Mouse (Mus musculus) liver, adult (tissue): ENCODE measurements around the gene Bbs10.
A peak's percentile ranks its signal among the peaks of the same experiment; 100 is the strongest.

Experiments
- GATA4 ChIP-seq: IDR thresholded peaks from 2 replicates; pipeline ENCODE4 v1.6.1; 2014; ENCODE audit warnings: mild to moderate bottlenecking, low read length; ENCODE audit not compliant: insufficient replicate concordance

Gene Bbs10

GRCm38 (mm10) chr10:111298140-111299098 is at the start of gene Bbs10:
Bbs10 (plus strand) TSS chr10:111298679.
- TF ChIP-seq GATA4: peak; percentile 46; the same call in 1 of the 2 replicates

DNA sequence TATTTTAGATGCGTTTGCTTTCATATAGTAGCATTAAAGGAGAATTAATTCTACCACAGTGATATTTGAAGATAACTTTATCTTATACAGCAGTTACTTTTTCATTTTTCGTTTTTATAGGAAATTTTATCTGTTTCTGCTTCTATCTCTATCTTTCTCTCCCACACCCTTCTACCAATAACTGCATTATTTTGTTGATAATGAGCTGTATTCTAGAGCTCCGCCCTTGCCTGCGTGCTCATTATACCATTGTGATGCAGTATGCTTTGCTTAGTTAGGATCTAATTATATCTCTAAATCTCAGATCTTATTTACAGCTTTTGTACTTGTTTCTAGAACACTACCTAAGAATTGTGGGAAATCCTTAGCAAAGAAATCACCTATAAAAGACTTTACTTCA is 48.3 kb upstream of the Bbs10 start:
- TF ChIP-seq GATA4: no peak

GRCm38 (mm10) chr10:111251666-111252065 is 46.8 kb upstream of the Bbs10 start:
- no peak for TF ChIP-seq GATA4

DNA sequence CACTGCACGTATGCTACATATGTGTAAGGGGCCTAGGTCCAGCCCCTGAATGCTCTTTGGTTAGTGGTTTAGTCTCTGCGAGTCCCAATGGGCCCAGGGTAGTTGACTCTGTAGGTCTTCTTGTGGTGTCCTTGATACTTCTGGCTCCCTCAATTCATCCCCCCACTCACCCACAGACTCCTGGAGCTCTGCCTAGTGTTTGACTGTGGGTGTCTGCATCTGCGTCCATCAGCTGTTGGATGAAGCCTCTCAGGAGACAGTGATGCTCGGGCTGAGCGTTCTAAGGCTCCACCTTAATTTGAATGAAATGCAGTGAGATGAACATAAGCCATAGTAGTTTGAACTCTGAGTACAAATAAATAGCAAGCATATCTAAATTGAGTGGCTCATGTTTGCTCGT is 43.3 kb upstream of the Bbs10 start:
- TF ChIP-seq GATA4: no peak

DNA sequence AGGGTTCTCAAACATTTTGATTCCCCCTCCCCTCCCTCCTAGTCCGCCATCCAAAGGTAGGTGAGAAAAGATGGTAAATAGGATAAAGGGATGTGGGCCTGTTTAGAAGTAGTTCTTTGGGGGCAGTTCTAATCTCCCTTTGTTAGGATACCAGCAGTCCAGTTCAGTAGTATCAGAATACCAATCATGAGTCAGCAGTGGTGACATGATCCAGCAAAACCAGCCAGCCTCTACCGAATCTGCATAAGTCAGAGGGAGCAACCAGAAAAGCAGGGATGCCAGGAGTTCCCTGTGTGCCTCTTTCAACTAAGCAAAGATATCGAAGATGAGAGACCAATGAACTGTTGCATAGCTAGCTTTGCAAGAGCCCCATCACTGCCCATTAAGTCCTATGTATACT is 42.3 kb upstream of the Bbs10 start:
- no peak for TF ChIP-seq GATA4

DNA sequence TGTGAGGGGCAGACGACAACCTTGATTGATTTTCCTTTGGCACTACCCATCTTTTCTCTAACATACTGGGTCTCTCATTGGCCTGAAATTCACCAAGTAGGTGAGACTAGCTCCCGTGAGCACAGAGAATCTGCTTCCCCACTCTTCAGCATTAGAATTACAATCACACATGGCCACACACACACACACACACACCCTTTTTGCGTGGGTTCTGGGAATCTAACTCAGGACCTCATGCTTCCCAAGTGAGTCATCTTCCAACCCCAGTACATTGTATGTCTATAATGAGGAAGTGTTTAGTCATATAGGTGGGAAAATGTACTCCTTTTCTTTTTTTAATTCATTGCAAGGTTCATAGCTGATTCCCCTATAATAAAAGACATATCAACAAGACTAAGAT is 41.1 kb upstream of the Bbs10 start:
- TF ChIP-seq GATA4: no peak

DNA sequence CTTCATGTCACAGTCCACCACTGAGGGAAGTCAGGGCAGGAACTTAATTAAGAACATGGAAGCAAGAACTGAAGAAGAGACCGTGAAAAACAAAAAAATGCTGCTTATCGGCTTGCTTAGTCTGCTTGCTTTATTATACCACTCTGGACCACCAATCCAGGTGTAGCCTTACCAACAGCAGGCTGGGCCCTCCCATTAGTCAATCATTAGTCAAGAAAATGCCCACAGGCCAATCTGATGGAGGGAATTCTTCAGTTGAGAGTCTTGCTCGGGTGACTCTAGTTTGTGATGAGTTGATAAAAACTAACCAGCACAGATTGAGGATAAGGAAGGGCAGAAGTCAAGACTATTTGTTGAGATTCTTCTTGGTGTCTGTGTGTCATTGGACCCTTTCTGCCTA is 40.2 kb upstream of the Bbs10 start:
- TF ChIP-seq GATA4: no peak

GRCm38 (mm10) chr10:111271687-111272086 is 26.8 kb upstream of the Bbs10 start:
- no peak for TF ChIP-seq GATA4

DNA sequence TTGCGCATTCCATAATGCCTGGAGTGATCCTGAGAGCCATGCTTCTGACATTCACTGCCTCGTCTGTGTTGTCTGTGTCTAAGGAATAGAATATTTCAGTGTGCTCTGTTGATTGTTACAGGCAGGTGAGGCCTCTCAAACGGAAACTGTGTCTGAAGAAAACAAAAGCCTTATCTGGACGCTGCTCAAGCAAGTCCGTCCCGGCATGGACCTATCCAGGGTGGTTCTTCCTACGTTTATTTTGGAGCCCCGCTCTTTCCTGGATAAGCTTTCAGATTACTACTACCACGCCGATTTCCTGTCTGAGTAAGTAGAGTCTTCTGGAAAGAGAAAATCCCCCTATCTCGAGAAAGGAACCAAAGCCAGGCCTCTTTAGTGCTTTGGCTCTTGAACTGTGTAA is 25.6 kb upstream of the Bbs10 start:
- no peak; the same call in 1 of the 2 replicates for TF ChIP-seq GATA4

DNA sequence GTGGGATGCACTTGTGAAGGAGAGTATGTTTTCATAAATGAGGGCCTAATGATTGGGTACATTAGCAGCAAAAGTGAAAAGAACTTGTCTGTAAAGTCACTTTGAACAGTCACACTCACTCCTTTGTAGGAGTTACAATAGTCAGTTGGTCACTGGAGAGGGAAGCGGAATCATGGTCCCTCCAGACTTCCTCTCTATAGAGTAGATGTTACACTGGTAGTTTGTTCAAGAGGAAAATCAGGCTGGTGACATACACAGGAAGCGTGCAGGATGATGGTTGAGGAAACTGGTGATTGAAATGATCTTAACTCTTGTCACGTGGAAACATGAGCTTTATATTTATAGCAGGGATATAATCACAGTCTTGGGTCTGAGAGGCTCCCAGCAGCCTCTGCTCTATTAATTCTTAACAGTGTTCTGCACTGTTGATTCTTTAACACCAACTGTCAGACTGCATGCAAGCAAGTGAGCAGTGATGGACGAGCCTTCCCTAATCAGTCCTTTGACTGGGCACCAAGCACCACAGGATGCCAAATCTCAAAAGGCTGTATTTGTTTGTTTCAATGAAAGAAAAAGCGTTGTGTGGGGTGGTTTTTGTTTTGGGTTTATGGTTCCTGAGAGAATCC is 24.9 kb upstream of the Bbs10 start:
- no peak for TF ChIP-seq GATA4

- TF ChIP-seq GATA4: no peak
Measured at GRCm38 (mm10) chr10:111275822-111276221, 22.7 kb upstream of the Bbs10 start.

- TF ChIP-seq GATA4: no peak
Measured at GRCm38 (mm10) chr10:111297631-111298030, 848 bp upstream of the Bbs10 start.

DNA sequence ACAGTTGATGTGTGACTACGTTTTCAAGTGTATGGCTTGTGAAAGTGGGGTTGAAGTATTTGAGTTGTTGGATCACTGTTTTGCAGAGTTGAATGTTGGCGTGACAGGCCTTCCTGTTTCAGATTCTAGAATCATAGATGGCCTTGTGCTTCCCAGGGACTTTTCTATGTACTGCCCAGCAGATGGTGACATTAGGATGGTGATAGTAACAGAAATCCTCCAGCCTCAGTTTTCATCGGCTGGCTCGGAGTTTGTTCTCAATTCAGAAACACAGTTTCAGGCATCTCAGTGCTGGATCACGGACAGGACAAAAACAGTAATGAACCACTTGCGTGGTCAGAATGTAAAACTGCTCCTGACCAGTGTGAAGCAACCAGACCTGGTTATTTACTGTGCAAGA is 1.1 kb downstream of the Bbs10 start:
- no peak for TF ChIP-seq GATA4

GRCm38 (mm10) chr10:111301041-111301440 is 2.6 kb downstream of the Bbs10 start:
- no peak for TF ChIP-seq GATA4

DNA sequence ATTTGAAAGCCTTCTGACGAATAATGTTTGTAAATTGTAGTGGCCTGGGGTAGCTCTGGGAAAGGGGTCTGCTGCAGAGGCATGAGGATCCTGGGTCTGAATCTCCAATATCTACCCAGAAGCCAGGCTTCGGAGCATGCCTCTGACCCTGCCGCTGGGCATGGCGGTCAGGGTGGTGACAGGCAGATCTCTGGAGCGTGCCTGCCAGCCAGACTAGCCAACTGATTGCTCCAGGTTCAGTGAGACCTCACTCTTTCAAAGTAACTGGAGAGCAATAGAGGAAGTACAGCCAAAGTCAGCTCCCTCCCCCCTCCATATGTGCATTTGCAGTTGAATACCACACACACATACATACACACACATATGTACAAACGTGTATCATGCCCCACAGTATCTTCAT is 4.0 kb downstream of the Bbs10 start:
- no peak for TF ChIP-seq GATA4

DNA sequence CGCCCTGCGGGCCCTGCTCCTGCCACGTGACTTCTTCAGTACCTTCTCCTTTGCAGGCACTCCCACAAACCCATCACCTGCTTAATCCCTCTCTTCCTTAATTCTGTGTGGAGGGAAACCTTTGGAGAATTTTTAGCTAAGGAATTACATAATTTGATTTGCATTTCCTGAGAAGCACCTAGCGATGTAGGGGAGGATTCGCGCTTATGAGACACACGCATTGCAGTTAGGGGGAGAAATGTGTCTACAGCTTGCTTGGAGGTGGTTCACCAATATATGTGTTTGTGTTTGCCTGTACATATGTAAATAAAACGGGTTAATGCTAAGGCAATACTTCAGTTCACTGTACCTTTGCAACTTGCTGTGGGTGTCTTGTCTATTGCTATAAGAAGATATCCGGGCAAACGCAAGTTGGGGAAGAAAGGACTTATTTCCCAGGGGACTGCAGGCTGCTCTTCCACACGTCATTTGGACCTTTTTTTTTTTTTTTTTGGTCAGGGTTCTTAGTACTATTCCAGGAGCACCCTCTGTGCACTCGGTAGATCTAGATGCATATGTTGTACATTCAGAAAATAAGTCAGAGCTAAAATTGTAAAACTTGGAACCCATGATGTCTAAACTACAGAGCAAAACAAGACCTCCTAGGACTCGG is 10.5 kb downstream of the Bbs10 start:
- no peak for TF ChIP-seq GATA4

DNA sequence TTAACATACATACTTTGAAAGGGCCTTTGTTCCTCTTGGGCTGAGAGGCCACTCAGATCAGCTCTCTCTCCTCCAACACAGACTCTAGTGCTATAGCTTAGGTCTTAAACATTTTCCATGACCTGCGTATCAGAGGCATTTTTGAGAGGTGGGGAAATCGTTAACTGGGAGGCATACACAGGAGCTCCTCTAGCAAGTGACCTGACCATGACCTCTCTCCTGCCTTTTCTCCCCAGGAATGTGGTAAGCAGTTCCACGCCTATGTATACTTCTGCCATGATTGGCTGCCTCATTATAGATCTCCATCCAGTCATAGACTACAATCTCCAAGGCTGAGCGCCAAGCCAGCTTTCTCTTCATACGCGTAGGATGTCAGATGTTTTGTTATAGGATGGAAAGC is 14.8 kb downstream of the Bbs10 start:
- TF ChIP-seq GATA4: no peak
